Mouse (Mus musculus) brain, embryonic 14.5 days (tissue): Measurements from ENCODE around the gene Sgk1.

Experiments used
- CTCF ChIP-seq: fragments of 200-500 bp; IDR thresholded peaks from 2 replicates; pipeline ENCODE4 v1.5.1; 2012; ENCODE audit warnings: inconsistent platforms, mild to moderate bottlenecking, moderate library complexity, borderline replicate concordance; ENCODE audit not compliant: insufficient read depth, insufficient read length; ENCODE audit errors: extremely low read depth
- POLR2A ChIP-seq: fragments of 200-500 bp; IDR thresholded peaks from 2 replicates; pipeline ENCODE4 v1.6.1; 2012; ENCODE audit warnings: mild to moderate bottlenecking, inconsistent platforms, borderline replicate concordance; ENCODE audit not compliant: poor library complexity, insufficient read depth, insufficient read length, severe bottlenecking; ENCODE audit errors: extremely low read depth

GRCm38 (mm10) chr10:21904151-21904550 lies 22.2 kb downstream of the Sgk1 start:
- TF ChIP-seq CTCF (no peak), POLR2A (no peak)
